Mouse (Mus musculus): Measurements from ENCODE around the gene Lyplal1.

The Lyplal1 gene

GRCm38 (mm10) chr1:186116701-186117488 is at the start of gene Lyplal1:
Gene Lyplal1, minus strand, starts transcription at chr1:186117310.
- DNase-seq (ENCODE audit: low spot score), result peak; percentile 86

GRCm38 (mm10) chr1:186163616-186164015 is 46.5 kb upstream of the Lyplal1 start:
- DNase-seq (ENCODE audit: low spot score), result no peak

GRCm38 (mm10) chr1:186163206-186163605 is 46.1 kb upstream of the Lyplal1 start:
- no peak for DNase-seq (ENCODE audit: low spot score)

GRCm38 (mm10) chr1:186150376-186150775 is 33.3 kb upstream of the Lyplal1 start:
- DNase-seq (ENCODE audit: low spot score), result no peak

- DNase-seq (ENCODE audit: low spot score), result no peak
These were observed 28.3 kb upstream of the Lyplal1 start for GRCm38 (mm10) chr1:186145444-186145843.

GRCm38 (mm10) chr1:186140191-186140590 is 23.1 kb upstream of the Lyplal1 start:
- no peak for DNase-seq (ENCODE audit: low spot score)

GRCm38 (mm10) chr1:186137873-186138272 is 20.8 kb upstream of the Lyplal1 start:
- no peak for DNase-seq (ENCODE audit: low spot score)

- no peak for DNase-seq (ENCODE audit: low spot score)
These were observed 19.7 kb upstream of the Lyplal1 start for GRCm38 (mm10) chr1:186136636-186137380.

GRCm38 (mm10) chr1:186131465-186131864 is 14.4 kb upstream of the Lyplal1 start:
- no peak for DNase-seq (ENCODE audit: low spot score)

- DNase-seq (ENCODE audit: low spot score), result no peak
These were observed 11.8 kb upstream of the Lyplal1 start for GRCm38 (mm10) chr1:186128940-186129339.

- DNase-seq (ENCODE audit: low spot score), result no peak
These were observed 9.3 kb upstream of the Lyplal1 start for GRCm38 (mm10) chr1:186126313-186126862.

- no peak for DNase-seq (ENCODE audit: low spot score)
These were observed 6.6 kb upstream of the Lyplal1 start for GRCm38 (mm10) chr1:186123690-186124089.

- DNase-seq (ENCODE audit: low spot score), result no peak
These were observed 2.7 kb upstream of the Lyplal1 start for GRCm38 (mm10) chr1:186119856-186120255.

GRCm38 (mm10) chr1:186116086-186116600 is 967 bp downstream of the Lyplal1 start:
- no peak for DNase-seq (ENCODE audit: low spot score)

- no peak for DNase-seq (ENCODE audit: low spot score)
These were observed 14.8 kb downstream of the Lyplal1 start for GRCm38 (mm10) chr1:186102313-186102712.

GRCm38 (mm10) chr1:186066266-186066897 is 50.7 kb downstream of the Lyplal1 start:
- DNase-seq (ENCODE audit: low spot score), result peak; percentile 20

- no peak for DNase-seq (ENCODE audit: low spot score)
These were observed 57.1 kb downstream of the Lyplal1 start for GRCm38 (mm10) chr1:186060041-186060440.

GRCm38 (mm10) chr1:186054227-186054626 is 62.9 kb downstream of the Lyplal1 start:
- DNase-seq (ENCODE audit: low spot score), result no peak

GRCm38 (mm10) chr1:186053280-186054043 is 63.6 kb downstream of the Lyplal1 start:
- DNase-seq (ENCODE audit: low spot score), result no peak

- DNase-seq (ENCODE audit: low spot score), result no peak
These were observed 73.2 kb downstream of the Lyplal1 start for GRCm38 (mm10) chr1:186043709-186044452.

GRCm38 (mm10) chr1:186041841-186042240 is 75.3 kb downstream of the Lyplal1 start:
- DNase-seq (ENCODE audit: low spot score), result no peak
